Mouse (Mus musculus): ENCODE results near the gene Fpgs. TPM values are rescaled to one million over a fixed set of nuclear protein-coding genes. Genes with fewer than 3 reads are reported as not detected.

Gene Fpgs
- polyA plus RNA-seq, 1 experiment from 2014 or later = 16.6 TPM

GRCm38 (mm10) chr2:32639632-32640031, 64.3 kb downstream of the Fpgs start:
- Histone ChIP-seq H3K36me3 (no peaks in the 10 kb centered on the region), H3K4me1 (replicated peaks) (peaks cover 5% of the 10 kb centered on the region; the same call in 1 of the 2 replicates), H3K4me2 (replicated peaks) (no peak overlapping the region), H3K9me3 (no peaks in the 10 kb centered on the region), H3K27me3 (no peaks in the 10 kb centered on the region), H3K27ac (no peak overlapping the region), H3K9ac (replicated peaks) (no peak overlapping the region), H3K4me3 (replicated peaks) (no peak overlapping the region)
- no peak for ATAC-seq
- 83% methylated on average over 1 of the region's 1 CpGs for WGBS

DNA sequence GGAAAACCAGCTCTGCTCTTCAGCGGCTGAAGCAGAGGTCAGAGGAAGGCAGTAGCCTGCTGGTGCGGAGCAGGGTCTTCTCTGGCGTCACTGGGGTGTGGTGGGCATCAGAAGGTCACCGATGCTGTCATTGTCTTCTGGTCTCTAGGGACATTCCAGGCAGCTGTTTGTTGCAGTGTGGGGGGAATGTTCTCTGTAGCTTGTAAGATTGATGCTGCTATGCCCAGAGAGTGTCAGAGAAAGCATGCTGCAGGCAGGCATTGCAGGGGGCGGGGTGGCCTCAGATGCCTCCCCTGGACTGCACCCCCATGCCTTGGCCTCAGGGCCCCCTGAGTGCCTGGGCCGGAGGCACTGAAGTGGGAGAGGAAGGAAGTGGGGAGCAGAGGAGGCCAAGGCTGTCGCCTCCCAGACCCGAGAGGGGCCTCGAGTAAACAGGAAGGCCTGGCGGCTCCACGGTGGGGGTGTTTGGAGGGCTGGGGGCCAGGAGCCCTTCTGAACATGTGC, 66.1 kb downstream of the Fpgs start:
- no peak overlapping the region for H3K27ac ChIP-seq
- peaks cover 5% of the 10 kb centered on the region; the same call in 1 of the 2 replicates for H3K4me1 ChIP-seq (replicated peaks)
- no peaks in the 10 kb centered on the region for H3K9me3 ChIP-seq
- no peak overlapping the region for H3K4me2 ChIP-seq (replicated peaks)
- H3K4me3 ChIP-seq (replicated peaks) = no peak overlapping the region
- H3K27me3 ChIP-seq = no peaks in the 10 kb centered on the region
- no peak for ATAC-seq
- H3K36me3 ChIP-seq = peaks cover 10% of the 10 kb centered on the region; the same call in 1 of the 2 replicates
- WGBS = 57% methylated on average over 11 of the region's 11 CpGs
- H3K9ac ChIP-seq (replicated peaks) = 0 out of 2 replicates have a peak overlapping the region, but pooled peaks have one; percentile 32

DNA sequence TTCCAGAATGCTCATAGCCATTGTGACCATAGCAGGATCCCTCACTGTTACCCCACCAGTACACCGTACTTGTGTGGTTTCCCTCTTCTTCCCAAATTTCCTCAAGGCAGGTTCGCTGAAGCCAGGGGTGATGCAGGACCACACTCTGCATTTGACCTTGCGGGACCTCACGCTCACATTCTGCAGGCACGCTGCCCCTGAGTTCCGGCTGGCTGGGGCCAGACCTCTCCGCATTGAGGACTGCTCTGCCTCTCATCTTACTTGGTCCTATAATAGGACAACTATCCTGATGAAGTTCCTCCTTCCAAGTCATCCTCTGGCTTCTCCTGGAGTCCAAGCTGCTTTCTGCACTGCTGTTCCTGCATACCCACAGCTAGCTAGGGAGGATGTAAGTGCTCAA, 67.3 kb downstream of the Fpgs start:
- 91% methylated on average over 7 of the region's 7 CpGs for WGBS
- Histone ChIP-seq H3K27ac (no peak overlapping the region), H3K4me3 (replicated peaks) (no peak overlapping the region), H3K4me2 (replicated peaks) (no peak overlapping the region), H3K4me1 (replicated peaks) (peaks cover 8% of the 10 kb centered on the region; the same call in 1 of the 2 replicates), H3K9me3 (no peaks in the 10 kb centered on the region), H3K27me3 (no peaks in the 10 kb centered on the region), H3K9ac (replicated peaks) (no peak overlapping the region), H3K36me3 (peaks cover 10% of the 10 kb centered on the region; the same call in 1 of the 2 replicates)
- ATAC-seq = no peak

GRCm38 (mm10) chr2:32634277-32635105, 69.5 kb downstream of the Fpgs start:
- Histone ChIP-seq H3K4me3 (replicated peaks) (no peak overlapping the region), H3K4me1 (replicated peaks) (peaks cover 24% of the 10 kb centered on the region), H3K9me3 (no peaks in the 10 kb centered on the region), H3K27me3 (no peaks in the 10 kb centered on the region), H3K9ac (replicated peaks) (no peak overlapping the region), H3K36me3 (peaks cover 10% of the 10 kb centered on the region; the same call in 1 of the 2 replicates), H3K4me2 (replicated peaks) (no peak overlapping the region), H3K27ac (no peak overlapping the region)
- WGBS = 81% methylated on average over 10 of the region's 10 CpGs
- no peak for ATAC-seq

- H3K9ac ChIP-seq (replicated peaks) = no peak overlapping the region
These were observed 70.3 kb downstream of the Fpgs start for GRCm38 (mm10) chr2:32633660-32634059.

More at GRCm38 (mm10) chr2:32633660-32634059, 70.3 kb downstream of the Fpgs start:
- H3K4me3 ChIP-seq (replicated peaks) = no peak overlapping the region
- WGBS = 79% methylated on average over 5 of the region's 5 CpGs
- no peak overlapping the region for H3K4me2 ChIP-seq (replicated peaks)
- H3K4me1 ChIP-seq (replicated peaks) = peaks cover 32% of the 10 kb centered on the region
- no peaks in the 10 kb centered on the region for H3K9me3 ChIP-seq
- peaks cover 10% of the 10 kb centered on the region; the same call in 1 of the 2 replicates for H3K36me3 ChIP-seq
- no peak for ATAC-seq
- H3K27me3 ChIP-seq = no peaks in the 10 kb centered on the region
- no peak overlapping the region for H3K27ac ChIP-seq

MicroRNAs within 50 kb of the gene (microRNA counts, 519-probe panel; counts per million panel counts)
- 110 counts per million, percentile 56 among the panel's probes with 10 or more counts for microRNA mmu-miR-1954
- microRNA mmu-miR-2861 = 110 counts per million, percentile 56 among the panel's probes with 10 or more counts

Small RNA genes lying within 50 kb of the gene (microRNA-seq; reads per million reads assigned to microRNA genes)
- not detected for gene Gm47291
- not detected for gene Mir1954
- not detected for gene Mir2861
- gene Mir3960 = not detected
- gene Mir8093 = not detected

Other genes with a start within 250 kb of the Fpgs start
- 5.6 and 7.3 TPM in 2 replicates for gene Fam102a, start 168.8 kb downstream of the Fpgs start, polyA plus RNA-seq (2015; fragmentation: Nextera tagmentation; extraction: Ambion mirVana)
- gene Dpm2, start 133.3 kb downstream of the Fpgs start, polyA plus RNA-seq (2015; fragmentation: Nextera tagmentation; extraction: Ambion mirVana) = 133 and 147 TPM in 2 replicates
- 4.8 TPM in 2 replicates for gene Pip5kl1, start 129.3 kb downstream of the Fpgs start, polyA plus RNA-seq (2015; fragmentation: Nextera tagmentation; extraction: Ambion mirVana)
- gene 9430097D07Rik, start 128.5 kb downstream of the Fpgs start, polyA plus RNA-seq (2015; fragmentation: Nextera tagmentation; extraction: Ambion mirVana) = 0.34 and 0.55 TPM in 2 replicates
- gene St6galnac4, start 117.0 kb downstream of the Fpgs start, polyA plus RNA-seq (2015; fragmentation: Nextera tagmentation; extraction: Ambion mirVana) = 15.2 and 16.3 TPM in 2 replicates
- gene St6galnac6, start 104.4 kb downstream of the Fpgs start, polyA plus RNA-seq (2015; fragmentation: Nextera tagmentation; extraction: Ambion mirVana) = 10.1 and 11.3 TPM in 2 replicates
- gene Ak1, start 82.4 kb downstream of the Fpgs start, polyA plus RNA-seq (2015; fragmentation: Nextera tagmentation; extraction: Ambion mirVana) = 62.5 and 62.9 TPM in 2 replicates
- gene Eng, start 57.5 kb downstream of the Fpgs start, polyA plus RNA-seq (2015; fragmentation: Nextera tagmentation; extraction: Ambion mirVana) = 22.0 and 24.8 TPM in 2 replicates
- gene Cdk9, start 8.9 kb upstream of the Fpgs start, polyA plus RNA-seq (2015; fragmentation: Nextera tagmentation; extraction: Ambion mirVana) = 78.5 and 84.5 TPM in 2 replicates
- gene Sh2d3c, start 16.9 kb upstream of the Fpgs start, polyA plus RNA-seq (2015; fragmentation: Nextera tagmentation; extraction: Ambion mirVana) = 37.8 and 40.7 TPM in 2 replicates
- gene 6330409D20Rik, start 36.9 kb upstream of the Fpgs start, polyA plus RNA-seq (2015; fragmentation: Nextera tagmentation; extraction: Ambion mirVana) = 3.9 TPM in 2 replicates
- 48.0 and 52.6 TPM in 2 replicates for gene Tor2a, start 53.1 kb upstream of the Fpgs start, polyA plus RNA-seq (2015; fragmentation: Nextera tagmentation; extraction: Ambion mirVana)
- 0.35 and 0.52 TPM in 2 replicates for gene Ttc16, start 71.5 kb upstream of the Fpgs start, polyA plus RNA-seq (2015; fragmentation: Nextera tagmentation; extraction: Ambion mirVana)
- gene Ptrh1, start 71.6 kb upstream of the Fpgs start, polyA plus RNA-seq (2015; fragmentation: Nextera tagmentation; extraction: Ambion mirVana) = 4.1 and 4.2 TPM in 2 replicates
- gene Cfap157, start 80.3 kb upstream of the Fpgs start, polyA plus RNA-seq (2015; fragmentation: Nextera tagmentation; extraction: Ambion mirVana) = 0.46 and 2.0 TPM in 2 replicates
- 165 and 168 TPM in 2 replicates for gene Stxbp1, start 143.1 kb upstream of the Fpgs start, polyA plus RNA-seq (2015; fragmentation: Nextera tagmentation; extraction: Ambion mirVana)
- 20.9 and 27.5 TPM in 2 replicates for gene Fam129b, start 172.0 kb upstream of the Fpgs start, polyA plus RNA-seq (2015; fragmentation: Nextera tagmentation; extraction: Ambion mirVana)